Mouse (Mus musculus) kidney, postnatal 0 days (tissue): ENCODE results near the gene Syne2. TPM values are rescaled to one million over a fixed set of nuclear protein-coding genes. Genes with fewer than 3 reads are reported as not detected.

Experiments used
- ATAC-seq: fragments of 200-750 bp; cut with Nextera tagmentation; replicated peaks from 2 replicates; pipeline ENCODE4 v1.8.0; 2017; ENCODE audit warnings: low read depth, moderate number of reproducible peaks, moderate TSS enrichment, moderate library complexity; ENCODE audit not compliant: low FRiP score
- DNase-seq: peaks from one replicate; pipeline ENCODE4 v3.0.0-alpha.2; 2016; ENCODE audit warnings: low spot score
- H3K27ac ChIP-seq: fragments of 300-500 bp; sonication (generic); 2 replicates; pipeline ENCODE4 v1.5.1; 2014; ENCODE audit warnings: mild to moderate bottlenecking
- H3K27me3 ChIP-seq: fragments of 300-500 bp; sonication (generic); 2 replicates; pipeline ENCODE4 v1.6.1; 2014; ENCODE audit warnings: low read length, mixed read lengths; ENCODE audit not compliant: insufficient read depth
- H3K36me3 ChIP-seq: fragments of 300-500 bp; sonication (generic); 2 replicates; pipeline ENCODE4 v1.6.1; 2014; ENCODE audit warnings: low read length, mixed read lengths; ENCODE audit not compliant: insufficient read depth
- H3K4me1 ChIP-seq: fragments of 300-500 bp; sonication (generic); replicated peaks from 2 replicates; pipeline ENCODE4 v1.6.1; 2014; ENCODE audit warnings: antibody characterized with exemption, low read length, mixed read lengths; ENCODE audit not compliant: insufficient read depth
- H3K4me2 ChIP-seq: fragments of 300-500 bp; sonication (generic); 2 replicates; pipeline ENCODE4 v1.6.1; 2014; ENCODE audit warnings: mild to moderate bottlenecking, low read length, moderate library complexity, mixed read lengths
- H3K4me3 ChIP-seq: fragments of 300-500 bp; sonication (generic); replicated peaks from 2 replicates; pipeline ENCODE4 v1.5.1; 2014; ENCODE audit warnings: low read depth, low read length
- H3K9ac ChIP-seq: fragments of 300-500 bp; sonication (generic); 2 replicates; pipeline ENCODE4 v1.6.1; 2014; ENCODE audit warnings: low read depth, low read length
- H3K9me3 ChIP-seq: fragments of 300-500 bp; sonication (generic); replicated peaks from 2 replicates; pipeline ENCODE4 v1.6.1; 2016; ENCODE audit warnings: low read length, inconsistent platforms, mixed read lengths
- CTCF ChIP-seq: IDR thresholded peaks from 2 replicates; pipeline ENCODE4 v1.5.1; 2016; ENCODE audit warnings: antibody characterized with exemption, low read depth, mild to moderate bottlenecking, moderate library complexity
- WGBS: fragments of 180-500 bp; shearing (Covaris S2); extraction: QIAGEN DNeasy Blood & Tissue Kit; methylation state at CpG from one replicate; pipeline ENCODE4 v1.1.7; 2014; 5-methylcytosine and 5-hydroxymethylcytosine counted together
- polyA plus RNA-seq: library from polyadenylated mRNA; unstranded; fragments of >200 nt; fragmentation: Nextera tagmentation; extraction: Ambion mirVana; gene quantifications from 2 replicates; pipeline ENCODE4 v1.2.1, GENCODE M21; 2015

The Syne2 gene
- polyA plus RNA-seq, 1 experiment from 2014 or later: 37.2 TPM

DNA sequence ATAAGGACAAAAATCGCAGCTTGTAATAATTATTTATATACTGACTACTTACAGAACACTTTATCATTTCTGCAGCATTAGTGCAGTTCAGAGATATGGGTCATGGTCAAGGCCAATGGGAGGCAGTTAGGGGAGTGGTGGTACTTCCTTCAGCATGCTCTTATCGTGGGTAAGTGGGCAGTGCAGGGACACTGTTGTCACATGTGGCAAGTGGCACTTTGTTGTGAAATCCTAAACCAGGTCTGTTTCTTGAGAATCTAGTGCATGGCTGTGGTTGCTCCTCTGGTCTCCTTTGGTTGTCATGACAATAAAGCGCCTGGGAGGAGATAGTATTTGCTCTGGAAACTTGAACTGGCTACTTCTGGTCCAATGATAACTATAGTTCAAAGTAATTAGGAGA, 32.3 kb downstream of the Syne2 start:
- H3K9ac ChIP-seq: no peak overlapping the region
- no peak for TF ChIP-seq CTCF
- H3K4me1 ChIP-seq: peaks cover 26% of the 10 kb centered on the region
- 56% methylated on average over 3 of the region's 3 CpGs for WGBS
- no peak overlapping the region for H3K4me3 ChIP-seq
- no peaks in the 10 kb centered on the region for H3K27me3 ChIP-seq
- H3K27ac ChIP-seq: no peak overlapping the region
- H3K4me2 ChIP-seq: no peak overlapping the region
- DNase-seq (no peak), ATAC-seq (no peak)
- H3K36me3 ChIP-seq: no peaks in the 10 kb centered on the region
- H3K9me3 ChIP-seq: no peaks in the 10 kb centered on the region

DNA sequence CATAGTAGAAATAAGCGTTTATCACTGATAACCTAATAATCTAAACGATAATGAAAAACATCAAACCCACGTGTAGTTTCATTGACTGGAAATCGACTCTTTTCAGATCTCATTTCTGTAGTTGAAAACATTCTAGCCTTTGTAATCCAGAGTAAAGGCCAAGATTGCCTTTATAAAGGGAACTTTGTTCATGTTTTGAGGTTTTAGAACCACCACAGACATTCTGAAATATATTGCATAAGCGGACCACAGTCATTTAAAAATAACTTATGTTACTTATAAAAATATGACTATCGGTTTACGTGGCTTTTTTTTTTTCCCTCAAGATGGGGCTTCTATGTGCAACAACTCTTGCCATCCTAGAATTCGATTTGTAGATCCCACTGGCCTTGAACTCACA, 33.5 kb downstream of the Syne2 start:
- no peak for ATAC-seq
- peak overlapping the region; percentile 85; the same call in 1 of the 2 replicates for H3K27ac ChIP-seq
- WGBS: 79% methylated on average over 8 of the region's 8 CpGs

GRCm38 (mm10) chr12:75852384-75852783, 34.5 kb downstream of the Syne2 start:
- Histone ChIP-seq H3K36me3 (no peaks in the 10 kb centered on the region), H3K27me3 (no peaks in the 10 kb centered on the region), H3K4me1 (peaks cover 17% of the 10 kb centered on the region; the same call in 1 of the 2 replicates), H3K9me3 (no peaks in the 10 kb centered on the region), H3K4me3 (no peak overlapping the region), H3K4me2 (0 out of 2 replicates have a peak overlapping the region, but pooled peaks have one; percentile 13), H3K9ac (no peak overlapping the region), H3K27ac (peak overlapping the region; percentile 85)
- TF ChIP-seq CTCF: no peak
- DNase-seq (no peak), ATAC-seq (peak; percentile 29; the same call in 1 of the 2 replicates)
- WGBS: 38% methylated on average over 6 of the region's 6 CpGs

More for the DNA sequence above, 33.5 kb downstream of the Syne2 start:
- Histone ChIP-seq H3K4me3 (no peak overlapping the region), H3K4me2 (no peak overlapping the region), H3K9ac (no peak overlapping the region), H3K9me3 (no peaks in the 10 kb centered on the region), H3K4me1 (peaks cover 15% of the 10 kb centered on the region), H3K36me3 (no peaks in the 10 kb centered on the region), H3K27me3 (no peaks in the 10 kb centered on the region)
- no peak for DNase-seq
- TF ChIP-seq CTCF: no peak

DNA sequence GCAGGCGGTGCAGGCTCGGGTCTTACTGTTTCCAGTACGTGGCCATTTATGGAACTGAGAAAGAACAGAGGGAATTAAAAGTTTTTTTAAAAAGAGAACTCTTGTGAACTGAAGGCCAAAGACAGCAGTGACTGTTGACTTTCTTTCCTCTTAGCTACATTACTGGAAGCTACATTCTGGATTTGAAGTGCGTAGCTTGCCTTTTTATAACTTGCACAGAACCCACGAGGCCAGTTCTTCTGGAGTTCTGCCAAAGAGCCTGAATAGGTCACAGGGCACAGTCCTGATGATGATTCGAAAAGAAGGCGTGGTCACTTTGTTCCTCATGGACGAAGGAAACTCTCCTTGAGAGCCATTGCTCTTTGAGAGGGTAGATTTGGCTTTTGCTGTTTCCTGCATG, 35.6 kb downstream of the Syne2 start:
- peak overlapping the region; percentile 48 for H3K4me2 ChIP-seq
- DNase-seq (peak; percentile 71), ATAC-seq (no peak)
- no peaks in the 10 kb centered on the region for H3K9me3 ChIP-seq
- H3K4me3 ChIP-seq: peak overlapping the region; percentile 10
- peak overlapping the region; percentile 35; the same call in 1 of the 2 replicates for H3K9ac ChIP-seq
- WGBS: 25% methylated on average over 8 of the region's 8 CpGs
- peak overlapping the region; percentile 85 for H3K27ac ChIP-seq
- no peaks in the 10 kb centered on the region for H3K36me3 ChIP-seq
- TF ChIP-seq CTCF: no peak
- peaks cover 19% of the 10 kb centered on the region; the same call in 1 of the 2 replicates for H3K4me1 ChIP-seq
- no peaks in the 10 kb centered on the region for H3K27me3 ChIP-seq

DNA sequence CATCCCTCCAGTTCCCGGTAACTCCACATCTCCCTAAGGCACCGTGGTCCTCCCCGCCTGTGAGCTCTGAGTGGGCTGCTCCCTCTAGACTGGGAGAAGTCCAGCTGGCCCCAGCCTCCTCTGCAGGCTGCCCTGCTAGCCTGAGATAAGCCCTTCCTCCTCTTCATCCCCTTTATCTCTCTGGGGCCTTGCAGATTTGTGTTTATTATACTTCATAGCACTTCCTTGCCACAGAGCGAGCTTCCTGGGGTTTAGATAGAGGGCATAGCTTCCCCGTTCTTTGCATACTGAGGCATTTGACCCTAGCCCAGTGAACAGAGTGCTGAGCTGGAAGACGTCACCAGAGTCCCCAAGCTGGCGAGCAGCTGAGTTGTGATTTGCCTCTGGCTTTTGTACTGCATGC, 37.1 kb downstream of the Syne2 start:
- Histone ChIP-seq H3K4me2 (no peak overlapping the region), H3K4me1 (peaks cover 19% of the 10 kb centered on the region; the same call in 1 of the 2 replicates), H3K36me3 (no peaks in the 10 kb centered on the region), H3K4me3 (no peak overlapping the region), H3K27me3 (no peaks in the 10 kb centered on the region), H3K9ac (no peak overlapping the region), H3K9me3 (no peaks in the 10 kb centered on the region), H3K27ac (peak overlapping the region; percentile 14; the same call in 1 of the 2 replicates)
- TF ChIP-seq CTCF: no peak
- ATAC-seq (no peak), DNase-seq (no peak)
- WGBS: 48% methylated on average over 7 of the region's 7 CpGs

DNA sequence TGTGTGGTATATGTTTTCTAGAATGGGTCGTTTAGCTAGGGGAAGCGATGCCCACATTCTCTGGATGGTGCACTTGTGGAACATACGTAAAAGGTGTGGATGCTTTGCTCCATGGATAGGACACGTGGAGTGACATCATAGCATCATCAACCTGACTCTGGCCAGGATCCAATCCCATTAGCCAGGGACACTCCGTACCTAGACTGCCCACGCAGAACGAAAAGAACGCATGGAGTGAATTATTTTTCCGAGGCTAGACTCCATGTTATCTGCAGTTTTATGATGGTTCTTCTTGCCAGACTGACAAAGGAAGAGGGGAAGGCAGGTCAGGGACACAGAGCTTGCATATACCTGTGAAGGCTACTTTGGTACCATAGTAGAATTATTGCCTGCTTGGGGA, 37.7 kb downstream of the Syne2 start:
- no peak overlapping the region for H3K4me2 ChIP-seq
- WGBS: 86% methylated on average over 9 of the region's 9 CpGs
- DNase-seq: no peak
- ATAC-seq: no peak
- H3K9ac ChIP-seq: no peak overlapping the region
- H3K4me1 ChIP-seq: peaks cover 19% of the 10 kb centered on the region; the same call in 1 of the 2 replicates
- no peaks in the 10 kb centered on the region for H3K36me3 ChIP-seq
- H3K27ac ChIP-seq: 0 out of 2 replicates have a peak overlapping the region, but pooled peaks have one; percentile 14
- H3K27me3 ChIP-seq: no peaks in the 10 kb centered on the region
- TF ChIP-seq CTCF: no peak
- H3K4me3 ChIP-seq: no peak overlapping the region
- H3K9me3 ChIP-seq: no peaks in the 10 kb centered on the region
